Mouse (Mus musculus): ENCODE measurements around the gene Antxr2.

Gene Antxr2

DNA sequence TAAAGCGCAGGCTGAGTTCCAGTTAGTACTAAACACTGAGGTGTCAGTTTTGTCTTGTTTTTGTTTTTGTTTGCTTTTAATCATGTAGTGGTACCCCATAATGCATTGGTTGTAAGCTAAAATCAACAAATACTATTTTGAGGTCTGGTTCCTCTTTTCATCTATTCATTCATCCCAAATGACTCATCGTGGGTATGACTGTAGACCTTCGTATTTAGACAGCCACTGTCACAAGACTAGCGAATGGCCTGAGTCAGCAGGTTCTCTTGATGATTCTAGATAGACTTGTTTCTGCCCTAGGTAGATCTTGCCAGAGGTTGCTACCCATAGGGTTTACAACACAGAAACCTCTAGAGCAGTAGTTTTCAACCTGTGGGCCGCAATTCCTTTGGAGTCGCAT, 116.9 kb downstream of the Antxr2 start:
- DNase-seq (ENCODE audit: low read depth, low spot score) = no peak

DNA sequence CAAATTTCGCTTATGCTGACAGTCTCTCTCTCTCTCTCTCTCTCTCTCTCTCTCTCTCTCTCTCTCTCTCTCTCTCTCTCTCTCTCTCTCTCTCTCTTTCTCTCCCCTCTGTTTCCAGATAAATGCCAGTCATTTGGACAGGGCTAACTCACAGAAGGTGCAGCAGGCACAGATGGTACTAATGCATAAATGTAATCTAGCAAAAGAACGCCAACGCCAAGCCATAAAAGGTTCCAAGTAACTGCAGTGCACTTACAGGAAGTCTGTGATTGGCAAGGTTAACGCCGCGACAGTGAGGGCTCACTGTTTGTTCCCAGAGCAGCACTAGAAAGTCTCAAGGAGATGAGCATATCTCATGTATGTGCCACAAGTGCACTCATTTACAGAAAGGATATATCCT, 123.4 kb downstream of the Antxr2 start:
- DNase-seq (ENCODE audit: low read depth, low spot score) = no peak

- no peak for DNase-seq (ENCODE audit: low read depth, low spot score)
Observed at GRCm38 (mm10) chr5:97906537-97907266, 124.1 kb downstream of the Antxr2 start.

DNA sequence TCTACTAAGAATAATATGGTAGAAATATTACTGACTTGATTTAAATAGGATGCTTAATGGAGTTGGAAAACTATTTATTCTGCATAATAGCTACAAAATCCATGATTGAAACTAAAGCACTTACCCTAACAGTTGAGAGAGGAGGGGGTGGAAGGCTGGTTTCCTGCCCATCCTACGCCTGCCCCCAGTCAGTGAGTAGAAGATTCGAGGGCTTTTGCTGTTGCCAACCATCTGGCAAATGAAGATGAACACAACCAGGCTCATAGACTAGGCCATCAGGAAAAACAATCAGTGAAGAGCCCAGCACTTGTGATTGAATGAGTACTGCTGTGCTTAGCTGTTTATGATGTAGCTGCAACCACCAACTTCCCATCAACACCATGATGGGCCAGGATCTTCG, 125.0 kb downstream of the Antxr2 start:
- no peak for DNase-seq (ENCODE audit: low read depth, low spot score)

GRCm38 (mm10) chr5:97901096-97901495, 129.7 kb downstream of the Antxr2 start:
- no peak for DNase-seq (ENCODE audit: low read depth, low spot score)

DNA sequence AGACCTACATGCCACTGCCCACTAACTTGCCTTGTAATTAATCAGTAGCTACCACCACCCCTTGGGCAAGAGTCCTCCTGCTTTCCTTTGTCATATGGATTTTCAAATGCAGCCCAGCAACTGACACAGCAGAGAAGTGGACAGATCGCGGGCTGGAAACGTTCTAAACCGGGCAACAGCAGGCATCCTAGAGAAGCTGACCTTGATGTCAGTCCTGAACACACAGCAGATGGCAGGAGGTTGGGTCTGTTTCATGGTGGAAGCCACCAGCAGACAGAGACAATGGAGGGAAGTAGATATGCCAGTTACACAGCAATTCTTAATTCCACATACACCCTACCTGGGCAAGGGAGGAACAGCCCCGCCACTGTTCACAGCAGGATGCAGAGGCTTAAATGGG, 131.5 kb downstream of the Antxr2 start:
- no peak for DNase-seq (ENCODE audit: low read depth, low spot score)

DNA sequence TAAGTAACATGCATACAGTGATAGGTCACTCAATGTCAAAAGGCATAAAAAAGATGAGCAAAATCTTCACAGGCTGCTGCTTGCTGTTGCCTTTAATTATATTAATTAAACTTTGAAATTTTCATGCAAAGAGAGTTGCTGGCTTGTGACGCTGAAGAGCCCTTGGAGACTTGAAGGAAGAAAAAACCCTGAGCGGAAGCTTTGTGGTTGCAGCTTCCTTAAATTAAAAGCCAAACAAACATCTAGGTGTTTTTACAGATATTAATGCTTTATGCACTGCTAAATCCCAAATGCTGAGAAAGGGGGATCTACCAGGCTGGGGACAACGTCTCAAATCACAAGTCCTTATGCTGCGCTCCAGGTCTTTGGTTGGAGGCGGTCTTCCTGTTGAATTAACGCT, 145.4 kb downstream of the Antxr2 start:
- DNase-seq (ENCODE audit: low read depth, low spot score) = no peak

GRCm38 (mm10) chr5:97884110-97884509, 146.7 kb downstream of the Antxr2 start:
- no peak for DNase-seq (ENCODE audit: low read depth, low spot score)

DNA sequence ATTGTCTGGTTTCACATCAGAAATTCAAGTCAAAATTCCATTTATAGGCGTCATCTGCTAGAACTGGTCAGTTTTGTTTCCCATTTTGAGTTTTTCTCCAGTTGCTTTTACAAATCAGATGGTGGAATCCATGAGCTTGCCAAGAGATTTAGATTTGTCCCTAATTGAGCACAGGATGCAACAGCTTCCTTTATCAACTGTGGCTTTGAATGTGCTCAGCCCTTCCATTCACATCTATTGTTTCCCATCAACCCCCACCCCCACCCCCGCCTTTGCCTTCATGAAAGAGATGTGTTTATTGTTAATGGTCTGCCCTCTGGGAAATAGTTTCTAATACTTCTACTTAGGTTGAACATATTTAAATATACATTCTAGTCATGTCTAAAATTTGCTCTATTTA, 149.4 kb downstream of the Antxr2 start:
- DNase-seq (ENCODE audit: low read depth, low spot score) = no peak

GRCm38 (mm10) chr5:97880115-97880514, 150.7 kb downstream of the Antxr2 start:
- DNase-seq (ENCODE audit: low read depth, low spot score) = no peak

DNA sequence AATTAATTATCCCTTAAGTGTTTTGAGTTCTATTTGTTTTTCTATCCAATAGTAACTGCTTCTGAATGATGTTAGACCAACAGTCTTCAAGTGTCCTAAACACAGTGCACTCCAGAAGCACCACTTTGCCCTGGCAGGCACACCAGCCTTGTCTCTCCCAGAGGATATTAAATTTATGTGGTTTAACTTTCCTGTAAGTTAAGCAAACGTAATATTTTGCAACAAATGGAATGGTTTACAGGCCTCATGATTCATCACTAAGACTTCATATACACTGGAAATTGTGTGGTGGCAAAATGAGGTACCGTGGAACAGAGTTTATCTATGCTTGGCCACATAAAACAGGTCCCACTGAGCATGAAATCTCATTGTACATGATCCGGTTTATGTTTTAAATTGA, 152.0 kb downstream of the Antxr2 start:
- DNase-seq (ENCODE audit: low read depth, low spot score) = no peak

DNA sequence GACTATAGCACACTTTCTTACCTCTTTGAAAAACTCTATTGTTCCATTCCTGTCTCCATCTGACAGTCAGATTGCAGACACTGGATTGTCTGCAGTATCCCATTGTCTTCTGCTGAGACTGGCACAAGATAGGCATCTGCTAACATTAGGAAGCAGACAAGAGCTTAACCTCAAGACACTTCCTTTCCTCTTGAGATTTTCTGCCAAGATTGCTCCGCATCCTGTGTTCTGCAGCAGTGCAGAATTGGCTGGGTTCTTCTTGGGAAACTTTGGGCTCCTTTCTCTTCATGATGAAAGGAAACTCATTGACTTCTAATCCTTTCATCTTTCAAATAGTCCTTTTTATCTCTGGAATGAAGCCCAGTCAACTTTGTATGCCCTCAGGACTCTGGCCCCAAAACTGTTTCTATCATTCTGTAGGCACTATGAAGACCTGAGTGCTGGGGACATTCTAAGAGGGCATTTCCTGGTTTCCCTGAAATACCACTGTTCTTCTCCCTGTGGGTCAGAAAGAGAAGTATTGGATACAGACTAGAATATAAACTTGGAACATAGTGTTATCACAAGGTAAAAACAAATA, 152.5 kb downstream of the Antxr2 start:
- DNase-seq (ENCODE audit: low read depth, low spot score) = no peak

DNA sequence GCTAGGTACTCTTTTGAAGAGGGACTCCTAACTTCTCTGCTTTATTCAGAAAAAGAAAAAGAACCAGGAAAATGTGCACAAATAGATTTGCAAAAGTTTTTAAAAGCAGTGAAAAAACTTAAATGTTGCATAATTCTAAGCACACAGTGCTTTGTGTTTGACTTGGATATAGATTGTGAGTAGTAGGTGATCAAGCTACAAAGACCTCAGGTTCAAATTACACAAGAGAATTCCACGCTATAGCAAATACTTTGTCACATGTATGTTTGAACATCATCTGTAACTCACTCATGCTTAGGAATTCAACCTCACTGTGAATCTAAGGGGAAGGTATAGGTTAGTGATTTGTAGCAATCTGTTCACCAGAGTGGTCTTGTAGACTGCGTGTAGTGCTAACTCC, 153.9 kb downstream of the Antxr2 start:
- no peak for DNase-seq (ENCODE audit: low read depth, low spot score)

DNA sequence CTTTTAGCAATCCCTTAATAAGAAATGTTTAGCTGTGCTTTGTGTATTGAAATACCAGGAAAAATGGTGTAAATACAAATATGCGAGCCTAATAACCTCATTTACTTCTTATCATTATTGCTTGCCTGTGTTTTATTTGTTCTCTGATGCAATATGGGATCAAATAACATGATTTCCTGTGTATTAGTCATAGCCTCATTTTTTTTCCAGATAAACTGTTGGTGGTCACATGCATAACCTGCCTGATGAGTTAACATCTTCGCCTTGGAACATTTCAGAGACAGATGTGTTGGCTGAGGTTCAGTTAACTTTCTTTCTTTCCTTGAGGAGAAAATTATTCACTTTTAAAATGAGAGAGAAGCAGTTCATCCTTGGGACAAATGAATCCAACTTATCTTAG, 162.9 kb downstream of the Antxr2 start:
- no peak for DNase-seq (ENCODE audit: low read depth, low spot score)

DNA sequence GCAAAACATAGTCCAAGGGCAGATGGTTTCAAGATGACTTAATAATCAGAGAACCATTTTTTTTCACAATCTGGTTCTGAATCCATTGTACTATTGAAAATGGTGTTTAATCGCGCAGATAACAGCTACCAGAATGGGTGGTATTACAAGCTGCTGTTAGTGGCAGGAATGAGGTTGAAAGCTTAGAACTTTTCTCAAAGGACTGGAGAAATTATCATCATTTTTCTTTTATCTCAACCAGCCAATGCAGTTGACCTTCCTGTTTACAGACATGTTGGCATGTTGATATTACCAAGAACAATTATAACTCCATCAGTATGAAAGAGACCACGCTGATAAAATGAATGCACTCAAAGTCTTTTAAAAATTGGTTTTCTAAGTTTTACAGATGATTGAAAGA, 163.9 kb downstream of the Antxr2 start:
- no peak for DNase-seq (ENCODE audit: low read depth, low spot score)

- no peak for DNase-seq (ENCODE audit: low read depth, low spot score)
Observed at GRCm38 (mm10) chr5:97857101-97857500, 173.7 kb downstream of the Antxr2 start.

DNA sequence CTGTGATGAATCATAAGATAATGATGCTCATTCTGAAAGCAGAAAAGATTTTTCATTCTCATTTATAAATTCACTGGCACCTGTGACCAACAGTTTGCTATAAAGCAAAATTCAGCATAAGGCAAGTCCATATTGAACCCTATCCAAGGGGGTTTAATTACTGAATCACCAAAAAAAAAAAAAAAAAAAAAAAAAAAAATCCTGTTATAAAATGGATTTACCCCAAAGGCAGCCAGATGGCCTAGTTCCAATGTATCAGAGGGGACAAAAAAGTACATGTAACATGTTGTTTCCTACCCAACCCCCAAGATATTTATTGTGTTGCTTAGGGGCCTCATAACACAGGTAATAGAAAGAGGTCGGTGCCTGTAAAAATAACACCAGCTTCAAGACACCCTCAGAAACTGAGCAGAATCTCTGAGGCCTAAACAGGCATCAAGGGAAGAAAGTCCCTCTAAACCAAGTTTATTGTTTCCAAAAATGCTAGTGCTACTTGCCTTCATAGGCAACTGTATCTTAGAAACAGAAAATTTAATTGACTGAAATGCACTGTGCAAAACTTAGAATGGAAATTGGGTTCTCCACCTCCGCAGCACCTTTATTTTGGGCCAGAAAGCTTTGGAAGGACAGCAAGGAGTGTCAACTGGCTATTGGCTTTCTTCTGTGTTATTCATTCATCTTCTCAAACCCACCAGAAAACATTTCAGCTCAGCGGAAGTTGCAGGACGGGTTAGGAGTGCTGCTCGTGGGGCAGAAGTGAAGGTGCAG, 178.7 kb downstream of the Antxr2 start:
- DNase-seq (ENCODE audit: low read depth, low spot score) = peak; percentile 8

- peak; percentile 44 for DNase-seq (ENCODE audit: low read depth, low spot score)
Observed at GRCm38 (mm10) chr5:97847204-97847895, 183.5 kb downstream of the Antxr2 start.

- DNase-seq (ENCODE audit: low read depth, low spot score) = no peak
Observed at GRCm38 (mm10) chr5:97846503-97846902, 184.3 kb downstream of the Antxr2 start.

DNA sequence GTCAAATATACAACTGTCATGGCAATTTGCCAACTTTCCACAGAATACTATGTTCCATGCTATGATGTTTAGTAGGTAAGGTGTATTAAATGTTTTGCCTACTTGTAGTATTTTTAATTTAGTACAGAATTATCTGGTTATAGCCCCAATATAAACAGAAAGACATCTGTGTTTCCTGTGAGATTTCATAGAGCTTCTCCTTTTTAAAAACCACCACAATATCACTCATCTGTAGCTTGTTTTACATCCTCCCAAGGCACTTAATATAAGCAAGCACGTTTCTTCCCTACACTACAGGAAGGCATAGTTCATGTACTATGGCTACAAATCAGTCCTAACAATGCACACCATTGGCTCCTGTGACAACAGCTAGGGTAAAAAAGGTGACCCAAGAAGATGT, 188.8 kb downstream of the Antxr2 start:
- DNase-seq (ENCODE audit: low read depth, low spot score) = no peak

DNA sequence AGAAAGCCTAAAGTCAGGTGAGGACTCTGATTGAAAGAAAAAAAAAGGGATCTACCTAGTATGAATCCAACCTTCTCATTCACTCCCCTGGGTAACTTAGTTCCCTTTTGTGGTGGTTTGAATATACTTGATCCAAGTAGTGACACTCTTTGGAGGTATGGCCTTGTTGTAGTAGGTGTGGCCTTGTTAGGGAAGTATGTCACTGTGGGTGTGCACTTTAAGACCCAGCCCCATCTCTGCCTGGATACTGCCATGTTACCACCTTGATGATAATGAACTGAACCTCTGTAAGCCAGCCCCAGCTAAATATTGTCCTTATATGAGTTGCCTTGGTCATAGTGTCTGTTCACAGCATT, 190.9 kb downstream of the Antxr2 start:
- DNase-seq (ENCODE audit: low read depth, low spot score) = no peak

DNA sequence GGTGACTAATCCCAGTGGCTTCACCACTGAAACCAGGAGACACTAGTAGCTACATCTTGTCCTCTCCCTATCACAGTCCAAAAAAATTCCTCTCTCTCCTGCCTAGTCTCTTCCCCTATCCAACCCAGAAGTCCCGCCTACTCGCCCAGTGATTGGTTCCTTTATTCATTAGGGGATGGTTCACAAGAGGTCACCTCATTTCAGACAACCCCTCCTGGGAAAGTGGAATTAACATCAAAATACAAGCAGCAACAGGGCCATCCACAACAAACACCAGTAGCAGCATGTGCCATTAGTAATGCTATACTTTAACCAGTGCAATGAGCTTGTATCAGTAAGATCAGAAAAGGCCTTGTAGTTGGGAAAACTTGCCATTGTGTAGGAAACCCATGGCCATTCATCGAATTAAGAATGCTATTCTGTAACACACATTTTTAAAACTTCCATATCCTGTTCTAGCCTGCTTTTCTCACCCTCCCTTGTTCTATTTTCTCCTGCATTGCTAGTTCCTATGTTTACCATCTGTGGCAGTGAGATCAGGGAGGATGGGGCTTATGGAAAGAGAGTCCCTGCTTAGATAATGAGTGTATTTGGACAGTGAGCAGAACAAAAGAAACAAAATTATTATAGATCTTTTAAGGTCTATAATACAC, 191.4 kb downstream of the Antxr2 start:
- no peak for DNase-seq (ENCODE audit: low read depth, low spot score)
